Mouse (Mus musculus) lung, postnatal 0 days (tissue): ENCODE data around the gene Mup19. TPM values are rescaled to one million over a fixed set of nuclear protein-coding genes. Genes with fewer than 3 reads are reported as not detected.
A peak's percentile ranks its signal among the peaks of the same experiment; 100 is the strongest.
"Not testable (repeated sequence)": the region's sequence is repeated elsewhere in the genome, so short reads cannot be mapped to it uniquely, and the experiment has no call there.

Source experiments
- ATAC-seq: fragments of 200-750 bp; cut with Nextera tagmentation; 2 replicates; pipeline ENCODE4 v1.8.0; 2017; ENCODE audit warnings: moderate library complexity
- DNase-seq: peaks from one replicate; pipeline ENCODE4 v3.0.0-alpha.2; 2016; ENCODE audit warnings: low spot score
- H3K27ac ChIP-seq: fragments of 300-500 bp; sonication (generic); 2 replicates; pipeline ENCODE4 v1.5.1; 2014; ENCODE audit warnings: antibody characterized with exemption, mild to moderate bottlenecking, low read length, mixed read lengths
- H3K27me3 ChIP-seq: fragments of 300-500 bp; sonication (generic); replicated peaks from 2 replicates; pipeline ENCODE4 v1.6.1; 2014; ENCODE audit warnings: low read length, mixed read lengths; ENCODE audit not compliant: insufficient read depth
- H3K36me3 ChIP-seq: fragments of 300-500 bp; sonication (generic); 2 replicates; pipeline ENCODE4 v1.6.1; 2014; ENCODE audit warnings: low read length, mixed read lengths; ENCODE audit not compliant: insufficient read depth
- H3K4me1 ChIP-seq: fragments of 300-500 bp; sonication (generic); 2 replicates; pipeline ENCODE4 v1.6.1; 2014; ENCODE audit warnings: antibody characterized with exemption, low read depth, low read length, mixed read lengths; ENCODE audit not compliant: insufficient read depth
- H3K4me2 ChIP-seq: fragments of 300-500 bp; sonication (generic); replicated peaks from 2 replicates; pipeline ENCODE4 v1.6.1; 2014; ENCODE audit warnings: low read depth, mild to moderate bottlenecking, low read length, moderate library complexity, mixed read lengths
- H3K4me3 ChIP-seq: fragments of 300-500 bp; sonication (generic); 2 replicates; pipeline ENCODE4 v1.5.1; 2014; ENCODE audit warnings: low read depth, low read length
- H3K9ac ChIP-seq: fragments of 300-500 bp; sonication (generic); replicated peaks from 2 replicates; pipeline ENCODE4 v1.6.1; 2014; ENCODE audit warnings: low read depth, mild to moderate bottlenecking
- H3K9me3 ChIP-seq: fragments of 300-500 bp; sonication (generic); 2 replicates; pipeline ENCODE4 v1.6.1; 2016; ENCODE audit warnings: low read length, mixed read lengths
- CTCF ChIP-seq: IDR thresholded peaks from 2 replicates; pipeline ENCODE4 v1.5.1; 2016; ENCODE audit warnings: antibody characterized with exemption, mild to moderate bottlenecking
- EP300 ChIP-seq: IDR thresholded peaks from 2 replicates; pipeline ENCODE4 v1.6.1; 2016; ENCODE audit warnings: antibody characterized with exemption, mild to moderate bottlenecking, control low read depth
- WGBS: fragments of 180-500 bp; shearing (Covaris S2); extraction: QIAGEN DNeasy Blood & Tissue Kit; methylation state at CpG from one replicate; pipeline ENCODE4 v1.1.7; 2014; 5-methylcytosine and 5-hydroxymethylcytosine counted together
- polyA plus RNA-seq: library from polyadenylated mRNA; unstranded; fragments of >200 nt; fragmentation: Nextera tagmentation; extraction: Ambion mirVana; gene quantifications from 2 replicates; pipeline ENCODE4 v1.2.1, GENCODE M21; 2015

Gene Mup19
- polyA plus RNA-seq = not detected in 2 replicates

DNA sequence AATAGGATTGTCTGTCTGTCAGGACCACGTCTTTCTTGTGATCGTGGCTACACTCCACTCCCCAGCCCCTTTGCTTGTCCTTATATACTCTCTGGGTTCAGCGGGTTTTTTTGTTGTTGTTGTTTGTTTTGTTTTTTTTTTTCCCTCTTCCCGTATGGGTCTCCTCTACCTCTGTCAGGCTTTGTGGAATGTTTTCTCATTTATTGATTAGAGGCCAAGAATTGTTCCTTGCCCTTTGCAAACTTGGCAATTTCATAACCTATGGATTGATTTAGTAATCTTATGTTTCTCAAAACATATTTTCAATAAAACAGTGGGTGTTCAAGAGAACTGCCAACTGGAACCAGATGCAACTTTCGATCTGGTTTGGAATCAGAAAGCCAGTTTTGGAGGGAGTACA lies at the start of gene Mup19:
Mup19 (minus strand) TSS at position 101 of the 400 bp plus-strand sequence.
- DNase-seq = not testable (repeated sequence)
- 93% methylated on average over 1 of the region's 5 CpGs for WGBS

DNA sequence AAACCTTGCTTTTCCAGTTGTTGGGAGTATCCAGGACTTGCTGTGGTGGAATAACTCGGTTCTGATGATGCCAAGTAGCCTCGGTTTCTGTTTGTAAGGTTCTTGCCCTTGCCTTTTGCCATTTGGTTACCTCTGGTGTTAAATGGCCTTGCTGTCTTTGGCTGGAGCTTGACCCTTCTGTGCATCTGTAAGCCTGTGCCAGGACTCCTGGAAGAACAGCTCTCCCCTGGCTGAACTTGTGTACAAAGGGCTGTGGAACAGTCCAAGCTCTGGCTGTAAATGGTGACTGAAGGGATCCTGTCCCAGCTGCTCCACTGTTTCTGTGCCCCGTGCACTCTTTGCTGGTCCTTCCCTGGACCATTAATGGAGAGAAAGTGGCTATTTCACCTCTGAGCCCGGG lies 47.1 kb upstream of the Mup19 start:
- no peak overlapping the region for H3K4me3 ChIP-seq
- 66% methylated on average over 4 of the region's 4 CpGs for WGBS
- no peaks in the 10 kb centered on the region for H3K27me3 ChIP-seq
- DNase-seq (no peak), ATAC-seq (no peak)
- H3K36me3 ChIP-seq = no peaks in the 10 kb centered on the region
- TF ChIP-seq EP300 (no peak), CTCF (no peak)
- no peak overlapping the region for H3K27ac ChIP-seq
- H3K4me1 ChIP-seq = no peaks in the 10 kb centered on the region
- H3K9ac ChIP-seq = no peak overlapping the region
- H3K9me3 ChIP-seq = no peaks in the 10 kb centered on the region
- H3K4me2 ChIP-seq = no peak overlapping the region

More for the DNA sequence above, at the start of gene Mup19:
- H3K4me1 ChIP-seq, ATAC-seq, H3K4me2 ChIP-seq, H3K9ac ChIP-seq, H3K36me3 ChIP-seq, H3K27me3 ChIP-seq, H3K4me3 ChIP-seq, H3K27ac ChIP-seq, H3K9me3 ChIP-seq: not testable (repeated sequence)

DNA sequence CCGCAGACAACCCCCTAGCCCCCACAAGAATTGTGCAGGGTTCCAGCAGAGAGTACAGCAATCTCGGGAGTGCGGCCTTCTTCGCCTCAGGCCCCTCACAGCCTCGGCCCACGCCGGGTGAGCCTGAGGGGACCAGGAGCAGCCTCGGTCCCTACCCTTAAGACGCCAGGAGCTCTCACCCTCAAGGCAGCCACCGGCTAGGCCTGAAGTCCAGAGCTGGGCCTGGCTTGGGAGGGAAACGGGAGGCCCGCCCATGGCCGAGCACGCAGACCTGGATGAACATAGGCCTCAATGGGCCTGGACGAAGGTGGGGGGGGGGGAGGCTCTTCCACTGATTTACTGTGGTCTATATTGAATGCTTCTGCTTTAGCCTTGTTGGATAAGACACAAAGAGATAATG lies 41.1 kb upstream of the Mup19 start:
- Histone ChIP-seq H3K27ac (no peak overlapping the region), H3K36me3 (no peaks in the 10 kb centered on the region), H3K4me2 (no peak overlapping the region), H3K27me3 (no peaks in the 10 kb centered on the region), H3K4me3 (no peak overlapping the region), H3K9me3 (peaks cover 3% of the 10 kb centered on the region; the same call in 1 of the 2 replicates), H3K4me1 (no peaks in the 10 kb centered on the region), H3K9ac (no peak overlapping the region)
- ATAC-seq (no peak), DNase-seq (no peak)
- WGBS = 91% methylated on average over 15 of the region's 15 CpGs
- TF ChIP-seq CTCF (no peak), EP300 (no peak)

DNA sequence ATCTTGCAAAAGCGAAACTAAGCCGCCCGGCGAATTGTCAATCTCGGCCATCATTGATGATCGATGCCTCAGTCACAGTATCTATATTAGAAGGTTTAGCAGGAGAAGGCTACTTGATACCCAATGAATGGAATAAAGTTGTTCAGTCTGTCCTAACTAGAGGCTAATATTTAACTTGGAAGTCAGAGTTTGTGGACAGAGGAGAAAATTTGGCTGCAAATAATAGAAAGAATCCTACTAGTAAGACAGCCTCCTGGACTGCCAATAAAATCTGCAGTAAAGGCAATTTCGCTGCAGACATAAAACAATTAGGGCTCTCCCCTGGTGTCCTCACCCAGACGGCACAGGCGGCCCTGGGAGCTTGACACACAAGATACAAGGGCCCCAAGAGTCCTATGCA lies 40.5 kb upstream of the Mup19 start:
- DNase-seq, H3K27ac ChIP-seq, ATAC-seq, H3K4me3 ChIP-seq, H3K9me3 ChIP-seq, H3K4me1 ChIP-seq, H3K36me3 ChIP-seq, H3K4me2 ChIP-seq, H3K27me3 ChIP-seq, H3K9ac ChIP-seq: not testable (repeated sequence)
- 92% methylated on average over 9 of the region's 9 CpGs for WGBS

DNA sequence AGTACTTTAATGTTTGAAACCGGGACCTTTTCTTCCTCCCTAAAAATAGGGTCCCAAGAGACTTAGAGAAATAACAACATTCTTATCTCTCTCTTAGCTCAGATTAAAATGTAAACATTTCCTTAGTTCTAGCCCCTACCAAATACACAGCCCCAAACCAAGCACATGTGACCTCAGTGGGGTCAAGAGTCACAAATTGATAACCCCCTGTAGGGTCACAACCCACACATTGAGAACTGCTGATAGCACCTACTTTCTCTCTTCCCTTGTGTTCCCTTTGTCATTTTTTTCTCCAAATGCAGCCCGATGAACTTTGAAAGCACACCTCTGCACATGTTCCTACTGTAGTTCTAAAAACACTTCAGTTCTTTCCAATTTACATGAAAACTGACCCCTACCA lies 33.5 kb upstream of the Mup19 start:
- Histone ChIP-seq H3K36me3 (no peaks in the 10 kb centered on the region), H3K9ac (no peak overlapping the region), H3K9me3 (no peaks in the 10 kb centered on the region), H3K4me2 (no peak overlapping the region), H3K27ac (no peak overlapping the region), H3K4me3 (no peak overlapping the region), H3K4me1 (no peaks in the 10 kb centered on the region), H3K27me3 (no peaks in the 10 kb centered on the region)
- TF ChIP-seq EP300 (no peak), CTCF (no peak)
- 13% methylated on average over 2 of the region's 2 CpGs for WGBS
- no peak for ATAC-seq
- DNase-seq = no peak

DNA sequence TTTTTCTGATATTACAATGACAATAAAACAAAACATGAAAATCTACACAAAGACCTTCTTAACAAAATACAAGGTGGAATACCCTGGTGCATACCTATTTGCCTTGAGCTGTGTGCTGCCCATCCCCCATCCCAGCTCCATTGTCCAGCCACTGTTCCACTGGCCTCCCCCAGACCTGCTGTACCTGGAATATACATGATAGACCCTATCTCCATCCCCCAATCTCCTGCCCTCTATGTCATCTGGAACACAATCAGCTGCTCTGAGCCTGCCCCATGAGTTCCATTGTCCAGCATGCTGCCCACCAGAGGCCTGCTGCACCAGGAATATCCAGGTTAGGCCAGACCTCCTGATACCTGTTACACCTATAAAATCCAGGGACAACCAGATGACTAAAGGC lies 31.4 kb upstream of the Mup19 start:
- TF ChIP-seq EP300 (no peak), CTCF (no peak)

DNA sequence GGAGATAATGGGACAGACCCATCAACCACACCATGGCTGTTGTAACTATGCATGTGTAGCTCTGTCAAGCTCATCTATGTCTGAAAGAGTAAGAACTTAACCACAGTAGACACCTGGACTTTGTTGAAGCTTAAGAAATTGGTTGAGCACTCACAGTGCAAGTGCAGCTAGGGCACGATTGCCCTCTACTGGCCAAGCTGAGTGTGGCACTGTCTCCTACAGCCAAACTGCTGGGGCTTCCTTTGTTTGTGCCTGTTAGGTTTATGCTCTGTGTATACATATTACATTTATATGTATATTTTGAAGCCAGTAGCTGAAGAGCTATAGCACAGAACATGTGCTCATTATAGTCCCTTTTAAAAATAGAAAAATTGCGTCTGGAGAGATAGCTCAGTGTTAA lies 29.1 kb upstream of the Mup19 start:
- not testable (repeated sequence) for H3K4me3 ChIP-seq, H3K4me1 ChIP-seq, H3K9ac ChIP-seq, ATAC-seq, H3K27me3 ChIP-seq, DNase-seq, H3K9me3 ChIP-seq, H3K4me2 ChIP-seq, H3K36me3 ChIP-seq, H3K27ac ChIP-seq
- WGBS = 14% methylated on average over 2 of the region's 2 CpGs
- peak; percentile 72 for TF ChIP-seq CTCF

More for the DNA sequence above, 31.4 kb upstream of the Mup19 start:
- no peaks in the 10 kb centered on the region for H3K36me3 ChIP-seq
- no peaks in the 10 kb centered on the region for H3K9me3 ChIP-seq
- DNase-seq (no peak), ATAC-seq (no peak)
- H3K4me3 ChIP-seq = no peak overlapping the region
- H3K27me3 ChIP-seq = no peaks in the 10 kb centered on the region
- H3K4me2 ChIP-seq = no peak overlapping the region
- H3K9ac ChIP-seq = no peak overlapping the region
- no peak overlapping the region for H3K27ac ChIP-seq
- no peaks in the 10 kb centered on the region for H3K4me1 ChIP-seq

DNA sequence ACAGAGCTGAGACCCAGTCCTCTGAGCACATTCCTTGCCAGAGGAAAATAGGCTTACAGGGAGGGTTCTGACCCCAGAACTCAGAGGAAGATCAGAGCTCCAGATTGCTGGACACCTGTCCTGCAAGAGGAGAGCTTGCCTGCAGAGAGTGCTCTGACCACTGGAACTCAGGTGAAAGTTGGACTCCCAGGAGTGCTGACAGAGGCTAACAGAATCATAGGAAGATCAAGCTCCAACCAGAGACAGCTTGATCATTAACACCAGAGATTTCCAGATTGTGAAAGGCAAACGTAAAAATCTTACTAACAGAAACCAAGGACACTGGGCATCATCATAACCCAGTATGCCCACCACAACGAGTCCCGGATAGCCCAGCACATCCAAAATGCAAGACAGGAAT lies 26.9 kb upstream of the Mup19 start:
- not testable (repeated sequence) for H3K36me3 ChIP-seq, H3K9ac ChIP-seq, H3K27me3 ChIP-seq, H3K4me3 ChIP-seq, H3K4me1 ChIP-seq, DNase-seq, H3K27ac ChIP-seq, H3K9me3 ChIP-seq, H3K4me2 ChIP-seq, ATAC-seq
- 79% methylated on average over 3 of the region's 3 CpGs for WGBS

DNA sequence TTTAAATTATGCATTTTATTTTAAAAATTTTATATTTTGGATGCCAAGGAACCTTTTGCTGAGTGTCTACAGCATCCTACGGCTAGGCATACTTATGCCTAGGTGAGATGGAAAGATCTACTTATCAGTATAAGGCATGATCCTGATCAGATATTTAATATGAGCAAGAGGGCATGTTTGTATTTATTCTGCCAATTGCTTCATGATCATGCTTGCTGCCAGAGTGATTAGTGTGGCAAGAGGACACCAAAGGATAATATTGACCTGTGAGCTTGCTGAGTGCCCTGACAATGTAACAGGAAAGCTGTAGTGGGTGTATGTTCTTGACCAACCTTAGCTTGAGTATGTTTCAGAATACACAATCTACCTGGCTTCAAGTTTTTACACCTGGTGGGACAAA lies 7.6 kb upstream of the Mup19 start:
- H3K36me3 ChIP-seq, H3K4me1 ChIP-seq, H3K9ac ChIP-seq, H3K4me2 ChIP-seq, H3K9me3 ChIP-seq, H3K4me3 ChIP-seq, H3K27ac ChIP-seq, DNase-seq, H3K27me3 ChIP-seq, ATAC-seq: not testable (repeated sequence)
- WGBS = 93% methylated on average over 1 of the region's 1 CpGs

DNA sequence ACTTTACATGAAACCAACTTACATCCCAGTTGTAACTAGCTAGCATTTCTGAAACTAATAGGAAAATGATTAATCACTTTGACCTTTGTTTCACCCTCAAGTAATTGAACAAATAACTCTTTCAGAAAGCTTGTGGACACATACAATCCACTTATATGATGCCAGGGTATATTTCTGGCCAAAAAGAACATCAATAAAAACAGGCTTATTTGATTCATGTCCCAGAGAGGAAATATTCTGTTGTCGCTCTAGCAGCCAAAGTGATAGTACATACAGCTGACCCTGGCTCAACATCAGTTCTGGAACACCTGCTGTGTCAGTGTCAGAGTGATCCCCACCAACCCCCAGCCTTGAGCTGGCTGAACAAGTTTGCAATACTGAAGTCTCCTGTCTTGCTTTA lies 2.2 kb upstream of the Mup19 start:
- not testable (repeated sequence) for H3K36me3 ChIP-seq, DNase-seq, ATAC-seq, H3K9me3 ChIP-seq, H3K27ac ChIP-seq, H3K27me3 ChIP-seq, H3K4me2 ChIP-seq, H3K9ac ChIP-seq, H3K4me1 ChIP-seq, H3K4me3 ChIP-seq
- WGBS = 73% methylated on average over 1 of the region's 1 CpGs
